Mouse (Mus musculus) mesoderm, embryonic 11.5 days (tissue): ENCODE measurements at regions not wholly inside any gene's neighbourhood (a gene's known extent, or its start where the extent isn't known, plus 50 kb on each side); places are given as distances from the start of the nearest gene placed in this dataset.
"Not testable (repeated sequence)": the region's sequence is repeated elsewhere in the genome, so short reads cannot be mapped to it uniquely, and the experiment has no call there.

Experiments used
- DNase-seq: peaks from one replicate; pipeline ENCODE4 v3.0.0-alpha.2; 2012; ENCODE audit warnings: low read depth, low spot score

- no peak for DNase-seq
These were observed 243.9 kb downstream of the Gadd45g start for GRCm38 (mm10) chr13:52090365-52090764.

- DNase-seq = no peak
These were observed 248.3 kb downstream of the Gadd45g start for GRCm38 (mm10) chr13:52094785-52095184.

DNA sequence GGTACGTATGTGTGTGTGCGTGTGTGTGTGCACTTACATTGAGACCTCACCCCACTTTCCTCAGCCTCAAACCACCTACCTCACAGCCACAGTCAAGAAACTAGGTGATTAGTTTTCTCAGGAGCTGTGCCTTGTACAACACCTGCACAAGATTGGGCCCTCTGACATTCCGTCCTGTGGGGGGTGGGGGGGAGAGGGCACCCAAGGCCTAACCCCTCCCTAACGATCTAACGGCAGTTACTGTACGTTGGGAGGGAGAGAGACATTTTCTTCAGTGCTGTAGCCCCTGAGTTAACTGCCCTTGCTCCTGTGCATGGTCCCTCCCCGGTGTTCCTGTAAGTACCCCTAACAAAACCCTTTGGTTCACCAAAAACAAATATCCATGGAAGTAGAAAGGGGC lies 250.0 kb downstream of the Gadd45g start:
- DNase-seq = no peak

DNA sequence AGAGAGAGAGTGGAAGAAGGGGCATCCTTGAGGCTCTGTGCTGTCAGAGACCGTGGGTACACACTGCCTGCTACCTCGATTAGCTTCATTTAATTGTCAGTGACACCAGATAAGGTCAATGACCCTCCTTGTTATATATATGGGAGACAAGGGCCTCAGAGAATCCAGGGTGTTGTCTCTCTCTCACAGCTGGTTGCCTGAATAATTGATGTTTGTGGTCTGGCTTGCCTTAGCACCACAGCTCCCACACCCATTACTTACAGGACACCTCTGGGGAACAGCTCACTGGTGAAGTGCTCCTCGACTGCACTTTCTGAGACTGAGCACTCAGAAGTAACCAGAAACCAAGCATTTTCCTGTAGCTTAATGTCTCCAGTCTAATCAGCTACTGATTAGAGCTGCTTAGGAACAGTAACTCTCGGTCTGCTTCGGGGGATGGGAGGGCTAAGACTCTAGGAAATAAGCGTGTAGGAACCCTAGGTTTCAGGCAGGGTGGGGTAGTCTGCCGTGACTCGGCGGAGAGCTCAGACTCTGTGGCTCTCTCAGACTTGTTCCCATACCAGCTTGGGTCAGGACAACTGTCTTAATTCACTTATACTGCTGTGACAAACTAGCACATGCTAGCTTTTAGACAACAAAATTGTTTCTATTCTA lies 259.6 kb downstream of the Gadd45g start:
- DNase-seq = peak; percentile 30

- DNase-seq = peak; percentile 64
These were observed 262.0 kb downstream of the Gadd45g start for GRCm38 (mm10) chr13:52108349-52108921.

DNA sequence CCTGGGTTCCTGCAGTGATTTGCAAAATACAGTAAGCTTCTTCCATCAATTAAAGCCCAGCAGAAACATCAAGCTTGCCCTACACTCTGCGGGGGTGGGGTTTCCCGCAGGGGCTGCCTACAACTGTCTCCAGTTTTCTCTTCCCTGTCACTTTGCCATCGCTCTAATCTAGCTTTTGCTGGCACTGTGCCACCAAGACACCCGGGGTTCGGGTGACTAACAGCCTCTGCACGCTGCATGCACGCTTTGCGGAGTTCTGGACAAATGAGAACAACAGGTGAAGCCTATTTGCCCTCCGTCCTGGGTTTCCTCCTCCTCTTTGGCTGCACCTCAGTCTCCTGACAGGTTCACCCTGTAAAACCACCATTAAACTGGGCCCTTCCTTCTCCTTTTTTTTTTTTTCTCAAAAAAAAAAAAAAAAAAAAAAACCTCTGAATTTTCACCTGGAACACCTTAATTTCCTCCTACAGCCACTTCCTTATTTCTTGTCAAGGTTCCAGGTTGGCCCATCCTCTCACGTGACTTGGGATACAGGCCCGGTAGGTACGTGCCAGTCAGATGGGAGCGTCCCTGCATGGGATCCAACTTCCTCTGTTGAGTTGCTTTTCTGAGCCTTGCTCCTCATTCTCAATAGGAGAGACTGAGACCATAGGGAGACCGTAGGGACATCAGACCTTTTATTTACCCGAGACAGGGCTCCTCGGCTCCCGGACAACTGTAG lies 262.7 kb downstream of the Gadd45g start:
- DNase-seq = peak; percentile 39

DNA sequence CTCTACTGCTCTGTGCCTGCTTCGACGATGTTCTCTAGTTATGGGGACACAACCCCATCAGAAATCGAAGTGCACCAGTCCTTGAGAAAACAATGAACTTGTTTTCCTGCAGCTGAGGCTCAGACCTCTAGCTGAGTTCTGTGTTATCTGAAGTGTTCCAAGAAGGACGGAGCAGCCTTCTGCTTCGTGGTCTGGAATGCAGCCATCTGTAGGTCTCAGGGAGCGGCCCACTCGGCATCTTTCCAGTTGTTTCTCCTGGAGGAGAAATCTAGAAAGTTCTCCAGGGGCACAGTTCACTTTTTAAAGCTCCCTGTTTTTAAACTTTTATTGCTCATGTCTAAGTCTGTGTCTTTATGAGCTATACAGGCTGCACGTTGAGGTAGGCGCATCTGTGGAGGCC lies 264.3 kb downstream of the Gadd45g start:
- no peak for DNase-seq

GRCm38 (mm10) chr13:52113549-52113948 lies 267.1 kb downstream of the Gadd45g start:
- DNase-seq = no peak

DNA sequence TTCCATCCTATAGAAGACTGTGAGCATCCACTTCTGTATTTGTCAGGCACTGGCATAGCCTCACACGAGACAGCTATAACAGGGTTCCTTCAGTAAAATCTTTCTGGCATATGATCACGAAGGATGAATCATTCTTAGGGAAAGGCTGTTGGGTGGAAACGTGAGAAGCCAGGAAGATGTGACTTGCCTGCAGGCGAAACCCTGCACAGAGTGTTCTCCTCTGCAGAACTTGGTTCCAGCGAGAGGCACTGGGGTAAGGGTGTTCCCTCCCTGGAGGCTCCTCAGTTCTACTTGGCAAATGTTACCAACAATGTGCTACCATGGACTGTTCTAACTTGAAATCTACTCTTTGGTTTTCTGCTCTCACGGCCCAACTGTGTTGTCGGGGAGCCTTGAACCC lies 268.0 kb downstream of the Gadd45g start:
- DNase-seq = no peak

DNA sequence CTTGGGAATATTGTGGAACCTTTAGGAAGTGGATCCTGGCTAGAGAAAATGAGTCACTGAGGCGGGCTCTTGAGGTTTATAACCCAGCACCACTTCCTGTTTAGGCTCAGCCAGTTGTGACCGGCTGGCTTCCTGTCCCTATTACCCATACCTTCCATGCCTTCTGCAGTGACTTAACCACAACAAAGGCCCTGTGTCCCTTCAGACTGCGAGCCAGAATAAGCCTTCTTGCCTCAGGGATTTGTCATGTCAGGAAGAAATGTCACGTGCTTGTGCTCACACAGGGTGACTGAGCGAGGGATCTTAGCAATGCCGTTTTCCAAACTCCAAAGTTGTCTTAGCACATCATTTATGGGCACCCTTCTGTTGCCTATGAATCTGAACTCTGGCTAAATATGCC lies 268.5 kb downstream of the Gadd45g start:
- no peak for DNase-seq

DNA sequence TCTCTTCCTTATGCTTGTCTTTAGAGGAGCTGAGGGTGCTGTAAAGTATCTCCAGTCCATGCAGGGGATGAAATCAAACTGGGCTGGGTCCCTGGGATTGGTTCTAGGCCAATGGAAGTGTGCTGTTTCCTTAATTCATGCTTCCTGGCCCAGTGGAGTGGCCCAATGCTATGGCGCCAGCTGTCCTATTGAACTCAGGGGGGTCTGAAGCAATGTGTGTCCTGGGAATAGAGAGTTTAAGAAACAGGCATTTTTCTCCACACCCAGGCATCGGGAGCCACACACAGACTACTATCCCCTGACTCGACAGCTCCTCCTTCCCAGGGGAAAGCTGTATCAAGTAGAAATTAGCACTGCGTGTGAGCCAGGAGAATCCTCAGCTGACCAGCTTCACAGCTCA lies 269.8 kb downstream of the Gadd45g start:
- no peak for DNase-seq

GRCm38 (mm10) chr13:52116756-52117155 lies 270.3 kb downstream of the Gadd45g start:
- no peak for DNase-seq

DNA sequence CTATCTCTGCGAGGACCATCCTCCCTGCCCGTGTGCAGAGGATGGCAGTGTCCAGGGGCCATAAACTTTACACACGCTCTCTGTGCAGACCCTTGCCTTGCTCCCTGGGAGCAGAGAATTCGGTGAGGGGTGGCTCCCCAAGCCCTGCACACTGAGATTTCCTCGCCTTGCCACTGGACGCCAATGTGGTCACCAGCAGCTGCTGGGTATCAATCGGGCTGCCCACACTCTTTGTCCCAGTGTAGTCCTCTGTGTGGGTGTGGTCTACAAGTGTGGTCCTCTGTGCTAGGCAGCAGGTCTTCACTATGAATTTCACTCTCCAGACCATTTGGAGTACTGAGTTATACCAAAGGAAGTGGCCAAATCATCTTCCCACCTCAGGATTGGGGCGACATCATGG lies 274.3 kb downstream of the Gadd45g start:
- DNase-seq = no peak

DNA sequence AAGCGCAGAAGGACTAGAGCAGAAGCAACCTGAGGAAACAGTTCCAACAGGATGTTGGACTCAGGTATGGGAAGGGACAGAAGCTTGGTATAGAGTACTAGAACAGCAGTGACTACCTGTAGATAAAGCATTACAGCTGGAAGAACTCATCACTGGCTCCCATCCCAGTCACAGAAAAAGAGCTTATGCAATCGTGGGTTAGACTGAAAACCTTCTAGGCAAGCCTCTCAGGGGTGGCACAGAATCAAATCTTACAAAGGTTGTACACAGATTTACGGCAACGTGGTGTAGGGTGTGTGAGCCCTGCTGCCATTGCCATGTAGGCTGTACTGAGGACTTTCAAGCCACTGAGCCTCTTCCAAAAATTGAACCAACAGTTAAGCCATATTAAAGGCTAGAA lies 278.6 kb downstream of the Gadd45g start:
- DNase-seq = no peak

- no peak for DNase-seq
These were observed 281.3 kb downstream of the Gadd45g start for GRCm38 (mm10) chr13:52127751-52128150.

DNA sequence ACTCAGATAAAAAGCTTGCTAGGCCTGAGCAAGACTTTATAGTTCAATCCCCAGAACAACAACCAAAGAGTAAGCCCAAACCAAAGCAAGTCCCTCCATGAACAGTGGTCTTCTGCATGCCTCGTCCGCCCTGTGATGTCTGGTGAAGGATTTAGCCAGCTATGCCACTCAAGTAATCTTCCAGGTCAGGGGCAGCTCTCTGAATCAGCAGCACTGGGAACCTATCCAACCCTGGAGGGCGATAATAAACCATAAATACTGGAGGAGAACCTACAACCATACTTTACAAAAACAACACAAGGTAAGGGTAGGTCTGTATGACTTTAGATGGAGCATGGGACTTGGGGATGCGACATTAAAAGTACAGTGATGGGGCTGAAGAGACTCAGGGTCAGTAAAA lies 283.0 kb downstream of the Gadd45g start:
- DNase-seq = no peak

- DNase-seq = no peak
These were observed 286.7 kb downstream of the Gadd45g start for GRCm38 (mm10) chr13:52133202-52133601.

GRCm38 (mm10) chr13:52138331-52138945 lies 292.0 kb downstream of the Gadd45g start:
- no peak for DNase-seq

GRCm38 (mm10) chr13:52139140-52139809 lies 292.8 kb downstream of the Gadd45g start:
- no peak for DNase-seq

DNA sequence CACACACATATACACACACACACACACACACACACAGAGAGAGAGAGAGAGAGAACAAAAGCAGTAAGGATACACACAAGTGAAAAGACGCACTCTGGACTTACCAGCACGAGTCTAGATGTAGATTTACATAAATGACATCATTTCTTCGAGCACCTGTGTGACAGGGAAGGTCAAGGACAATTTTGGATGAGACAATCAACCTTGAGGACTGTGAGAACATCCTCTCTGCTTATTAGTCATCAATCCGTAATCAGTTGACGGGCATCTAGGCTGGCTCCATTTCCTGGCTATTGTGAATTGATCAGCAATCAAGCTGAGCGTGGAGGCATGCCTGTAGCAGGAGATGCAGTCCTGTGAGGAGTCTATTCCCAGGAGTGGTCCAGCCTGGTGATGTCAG lies 293.7 kb downstream of the Gadd45g start:
- no peak for DNase-seq

GRCm38 (mm10) chr13:52144066-52144465 lies 297.6 kb downstream of the Gadd45g start:
- DNase-seq = not testable (repeated sequence)

DNA sequence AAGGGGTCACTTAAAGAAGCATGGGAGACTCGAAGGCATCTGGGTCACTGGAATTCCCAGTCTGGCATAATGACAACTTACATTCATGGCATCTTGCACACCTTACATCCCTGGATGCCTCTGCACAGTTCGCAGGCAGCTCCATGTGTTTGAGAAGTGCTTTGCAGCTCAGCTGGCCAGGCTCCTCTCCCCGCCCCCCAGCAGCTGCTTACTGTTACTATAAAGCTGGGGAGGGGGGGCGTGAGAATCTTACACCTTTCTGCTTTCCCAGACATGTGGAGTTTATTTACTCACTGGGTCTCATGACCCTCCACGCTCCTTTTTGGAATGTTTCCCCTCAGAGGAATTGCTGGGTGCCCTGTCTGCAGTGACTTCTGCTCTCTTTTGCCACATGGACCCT lies 299.4 kb downstream of the Gadd45g start:
- no peak for DNase-seq
